In genomic region chr14:60746141-60746540, GRCm38 (mm10) we compare ENCODE assay signal across 30 mouse cellular contexts. TPM values are rescaled to one million over a fixed set of nuclear protein-coding genes. Genes with fewer than 3 reads are reported as not detected.
"Had no signal": no experiment of that assay in that cellular context is flagged by ENCODE, and none has a peak within 500 bp of the region (broad histone marks: within the 10 kb centered on the region; RNA-seq: fewer than 3 reads in every experiment).

No protein-coding gene starts in this region.

- H3K4me2 ChIP-seq: heart, embryonic 13.5 days; heart, embryonic 15.5 days; hindbrain, embryonic 13.5 days; hindbrain, embryonic 15.5 days; kidney, embryonic 15.5 days; limb, embryonic 13.5 days; limb, embryonic 15.5 days; liver, embryonic 13.5 days had no signal

- H3K4me3 ChIP-seq: gastrocnemius, adult 2 months; heart, embryonic 10.5 days; heart, embryonic 13.5 days; heart, embryonic 15.5 days; hindbrain, embryonic 13.5 days; hindbrain, embryonic 15.5 days; kidney, embryonic 15.5 days; limb, embryonic 13.5 days; limb, embryonic 15.5 days; liver, embryonic 13.5 days had no signal

- H3K9ac ChIP-seq: heart, embryonic 15.5 days; hindbrain, embryonic 13.5 days; hindbrain, embryonic 15.5 days; kidney, embryonic 15.5 days; limb, embryonic 13.5 days; limb, embryonic 15.5 days; liver, embryonic 13.5 days had no signal

- ATAC-seq: hindbrain, postnatal 0 days; intestine, embryonic 16.5 days had no signal

- H3K27ac ChIP-seq: gastrocnemius, adult 2 months; heart, embryonic 10.5 days; hindbrain, embryonic 13.5 days; hindbrain, embryonic 15.5 days; hindbrain, postnatal 0 days; kidney, embryonic 15.5 days; kidney, postnatal 0 days; limb, embryonic 13.5 days; limb, embryonic 15.5 days; liver, embryonic 13.5 days had no signal

- DNase-seq: gastrocnemius, adult 2 months; gastrocnemius, postnatal 10 days; gastrocnemius, postnatal 25 days; heart, adult 18-20 months; heart, postnatal 14 days; heart, postnatal 36 days; kidney, adult 11 months; kidney, adult 2 months; kidney, adult 9 months; kidney, postnatal 14 days; kidney, postnatal 36 days; layer of hippocampus, adult 9-11 months; layer of hippocampus, postnatal 36 days; left cerebral cortex, postnatal 4 days; liver, embryonic 13.5 days had no signal

- H3K9me3 ChIP-seq: heart, embryonic 10.5 days; heart, embryonic 13.5 days; heart, embryonic 15.5 days; hindbrain, embryonic 13.5 days; hindbrain, embryonic 15.5 days; kidney, embryonic 15.5 days; limb, embryonic 13.5 days; limb, embryonic 15.5 days; liver, embryonic 13.5 days had no signal

- H3K27me3 ChIP-seq: heart, embryonic 13.5 days; heart, embryonic 15.5 days; hindbrain, embryonic 13.5 days; hindbrain, embryonic 15.5 days; kidney, embryonic 15.5 days; limb, embryonic 13.5 days; limb, embryonic 15.5 days; liver, embryonic 13.5 days had no signal

RNA-seq across cellular contexts. Expression of gene C1qtnf9, which starts 21.8 kb away (rescaled TPM):
- total RNA-seq: granulocyte monocyte progenitor cell, adult 5-6 weeks; hematopoietic stem cell, adult 5-6 weeks; hindbrain, postnatal 0 days; left cerebral cortex, postnatal 10 days had no signal
- polyA plus RNA-seq: hindbrain, embryonic 11.5 days had no signal
